Mouse (Mus musculus): ENCODE data around the gene Csn1s2b.

DNA sequence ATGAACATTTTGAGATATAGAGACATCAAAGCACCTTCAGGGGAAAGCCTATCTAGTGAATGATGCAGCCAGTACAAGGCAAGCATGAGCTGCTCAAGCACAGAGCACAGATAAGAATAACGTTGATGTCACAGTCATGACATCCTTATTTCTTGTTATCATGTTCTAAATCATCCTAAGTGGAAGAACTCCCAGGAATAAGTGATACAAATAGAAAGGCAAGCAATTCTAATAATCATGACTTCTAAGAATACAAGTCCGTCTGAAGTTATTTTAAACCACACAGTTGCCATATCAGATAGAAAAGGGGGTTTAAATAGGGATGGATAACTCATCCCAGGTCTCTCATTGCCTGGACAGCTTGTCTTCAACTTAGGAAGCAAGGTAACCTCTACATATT is at the start of gene Csn1s2b:
- TF ChIP-seq CTCF (IDR thresholded peaks at IDR 0.05; ENCODE audit: low read depth) (no peak), EP300 (optimal IDR thresholded peaks at IDR 0.05) (no peak)

All from stomach, postnatal 0 days (tissue).